Mouse (Mus musculus) naive thymus-derived CD4-positive, alpha-beta T cell, adult 2 months (primary cell): Measurements from ENCODE around the gene Crygn.

ENCODE experiments used
- DNase-seq: peaks from one replicate; pipeline ENCODE4 v3.0.0-alpha.2; 2011; ENCODE audit warnings: low read depth

The Crygn gene

GRCm38 (mm10) chr5:24709962-24710361, 47.8 kb downstream of the Crygn start:
- no peak for DNase-seq

- no peak for DNase-seq
Observed at GRCm38 (mm10) chr5:24704615-24705014, 53.2 kb downstream of the Crygn start.

GRCm38 (mm10) chr5:24701271-24701670, 56.5 kb downstream of the Crygn start:
- no peak for DNase-seq
